Mouse (Mus musculus) MEL (cell line): ENCODE results near the gene Slc22a23. TPM values are rescaled to one million over a fixed set of nuclear protein-coding genes. Genes with fewer than 3 reads are reported as not detected.

ENCODE experiments used
- DNase-seq: peaks from one replicate; pipeline ENCODE4 v3.0.0; 2011; ENCODE audit warnings: low read depth, low spot score
- H3K27ac ChIP-seq: 2 replicates; pipeline ENCODE4 v1.5.1; 2012; ENCODE audit warnings: low read depth, mild to moderate bottlenecking, control low read depth, low read length, moderate library complexity; ENCODE audit not compliant: control insufficient read depth
- H3K27me3 ChIP-seq, 2 experiments: fragments of 150-350 bp in 1 of 2; sonication (generic) in 1 of 2; 2 replicates each; pipeline ENCODE4 v1.6.1; 2012; ENCODE audit warnings: low read length in 2 of 2, mild to moderate bottlenecking in 2 of 2, improper control_type of control experiment in 1 of 2, moderate library complexity in 1 of 2; ENCODE audit not compliant: insufficient read depth in 2 of 2, control insufficient read depth in 1 of 2
- H3K36me3 ChIP-seq, 2 experiments: 2 replicates each; pipeline ENCODE4 v1.6.1; 2012 to 2014; ENCODE audit warnings: low read length in 2 of 2, improper control_type of control experiment in 1 of 2, inconsistent platforms in 1 of 2, mild to moderate bottlenecking in 1 of 2; ENCODE audit not compliant: insufficient read depth in 2 of 2, control insufficient read depth in 1 of 2
- H3K4me1 ChIP-seq, 2 experiments: fragments of 150-350 bp in 1 of 2; sonication (generic) in 1 of 2; 2 replicates each; pipeline ENCODE4 v1.6.1; 2012; ENCODE audit warnings: low read length in 2 of 2, improper control_type of control experiment in 1 of 2, mild to moderate bottlenecking in 1 of 2; ENCODE audit not compliant: insufficient read depth in 2 of 2, control insufficient read depth in 1 of 2
- H3K4me3 ChIP-seq, 2 experiments: fragments of 150-350 bp in 1 of 2; sonication (generic) in 1 of 2; 2 replicates each; pipeline ENCODE4 v1.5.1; 2012; ENCODE audit warnings: low read depth in 2 of 2, low read length in 2 of 2, mild to moderate bottlenecking in 2 of 2, moderate library complexity in 2 of 2, control low read depth in 1 of 2, improper control_type of control experiment in 1 of 2; ENCODE audit not compliant: control insufficient read depth in 1 of 2, insufficient read depth in 1 of 2
- H3K79me2 ChIP-seq: 2 replicates; pipeline ENCODE4 v1.6.1; 2012; ENCODE audit warnings: mild to moderate bottlenecking, low read length, moderate library complexity; ENCODE audit not compliant: control insufficient read depth, poor library complexity, insufficient read depth
- H3K9ac ChIP-seq: 2 replicates; pipeline ENCODE4 v1.6.1; 2012; ENCODE audit warnings: low read depth, mild to moderate bottlenecking, control low read depth, low read length, moderate library complexity; ENCODE audit not compliant: control insufficient read depth, poor library complexity, severe bottlenecking
- H3K9me3 ChIP-seq: fragments of 150-350 bp; sonication (generic); replicated peaks from 2 replicates; pipeline ENCODE4 v1.6.1; 2012; ENCODE audit warnings: mild to moderate bottlenecking, low read length, improper control_type of control experiment, moderate library complexity; ENCODE audit not compliant: insufficient read depth
- BHLHE40 ChIP-seq: IDR thresholded peaks from 2 replicates; pipeline ENCODE4 v1.6.1; 2012; ENCODE audit warnings: low read depth, mild to moderate bottlenecking, inconsistent platforms, low read length, improper control_type of control experiment, borderline replicate concordance
- CHD1 ChIP-seq: IDR thresholded peaks from 2 replicates; pipeline ENCODE4 v1.6.1; 2012; ENCODE audit warnings: low read depth, mild to moderate bottlenecking, inconsistent platforms, low read length, improper control_type of control experiment
- CTCF ChIP-seq, 3 experiments: IDR thresholded peaks in 2 of 3; conservative IDR thresholded peaks in 1 of 3; 2 replicates each; pipeline ENCODE4 v1.5.1; 2011 to 2012; ENCODE audit warnings: low read length in 3 of 3, low read depth in 2 of 3, mild to moderate bottlenecking in 2 of 3, improper control_type of control experiment in 1 of 3, inconsistent platforms in 1 of 3, mixed read lengths in 1 of 3, moderate library complexity in 1 of 3; ENCODE audit not compliant: control insufficient read depth in 1 of 3, insufficient read depth in 1 of 3, poor library complexity in 1 of 3, severe bottlenecking in 1 of 3
- E2F4 ChIP-seq: IDR thresholded peaks from 2 replicates; pipeline ENCODE4 v1.6.1; 2011; ENCODE audit warnings: low read depth, low read length, improper control_type of control experiment, borderline replicate concordance
- ETS1 ChIP-seq: IDR thresholded peaks from 2 replicates; pipeline ENCODE4 v1.6.1; 2012; ENCODE audit warnings: low read depth, mild to moderate bottlenecking, inconsistent platforms, low read length, improper control_type of control experiment, moderate library complexity
- GABPA ChIP-seq: IDR thresholded peaks from 2 replicates; pipeline ENCODE4 v1.6.1; 2012; ENCODE audit warnings: low read depth, mild to moderate bottlenecking, inconsistent platforms, low read length, improper control_type of control experiment, moderate library complexity
- GATA1 ChIP-seq: IDR thresholded peaks from 2 replicates; pipeline ENCODE4 v1.6.1; 2011; ENCODE audit warnings: low read depth, low read length, improper control_type of control experiment
- HCFC1 ChIP-seq: IDR thresholded peaks from 2 replicates; pipeline ENCODE4 v1.6.1; 2012; ENCODE audit warnings: low read depth, mild to moderate bottlenecking, inconsistent platforms, low read length, improper control_type of control experiment, moderate library complexity
- JUND ChIP-seq: IDR thresholded peaks from 2 replicates; pipeline ENCODE4 v1.6.1; 2011; ENCODE audit warnings: low read depth, mild to moderate bottlenecking, improper control_type of control experiment, low read length
- KAT2A ChIP-seq: conservative IDR thresholded peaks from 2 replicates; pipeline ENCODE4 v1.6.1; 2012; ENCODE audit warnings: low read depth, low read length, improper control_type of control experiment, inconsistent platforms
- MAFK ChIP-seq: IDR thresholded peaks from 2 replicates; pipeline ENCODE4 v1.6.1; 2011; ENCODE audit warnings: low read depth, mild to moderate bottlenecking, low read length, improper control_type of control experiment, borderline replicate concordance
- MAX ChIP-seq: IDR thresholded peaks from 2 replicates; pipeline ENCODE4 v1.6.1; 2011; ENCODE audit warnings: low read length, improper control_type of control experiment
- MEF2A ChIP-seq: IDR thresholded peaks from 2 replicates; pipeline ENCODE4 v1.6.1; 2014; ENCODE audit warnings: low read depth, mild to moderate bottlenecking, inconsistent platforms, low read length, improper control_type of control experiment; ENCODE audit not compliant: poor library complexity, insufficient replicate concordance, severe bottlenecking; ENCODE audit errors: extremely low read depth
- MXI1 ChIP-seq: IDR thresholded peaks from 2 replicates; pipeline ENCODE4 v1.6.1; 2011; ENCODE audit warnings: mild to moderate bottlenecking, low read depth, low read length, improper control_type of control experiment
- MYB ChIP-seq: IDR thresholded peaks from 2 replicates; pipeline ENCODE4 v1.6.1; 2011; ENCODE audit warnings: mild to moderate bottlenecking, low read depth, low read length, improper control_type of control experiment
- MYC ChIP-seq: IDR thresholded peaks from 2 replicates; pipeline ENCODE4 v1.6.1; 2011; ENCODE audit warnings: low read depth, mild to moderate bottlenecking, low read length, improper control_type of control experiment, moderate library complexity
- NRF1 ChIP-seq: IDR thresholded peaks from 2 replicates; pipeline ENCODE4 v1.6.1; 2014; ENCODE audit warnings: low read depth, mild to moderate bottlenecking, inconsistent platforms, low read length, improper control_type of control experiment, moderate library complexity; ENCODE audit not compliant: poor library complexity, insufficient read depth, severe bottlenecking
- POLR2A ChIP-seq, 2 experiments: IDR thresholded peaks; 2 replicates each; pipeline ENCODE4 v1.6.1; 2011 to 2012; ENCODE audit warnings: low read length in 2 of 2, mild to moderate bottlenecking in 2 of 2, control low read depth in 1 of 2, improper control_type of control experiment in 1 of 2, low read depth in 1 of 2, moderate library complexity in 1 of 2; ENCODE audit not compliant: control insufficient read depth in 1 of 2, insufficient read depth in 1 of 2, poor library complexity in 1 of 2
- POLR2AphosphoS5 ChIP-seq: IDR thresholded peaks from 2 replicates; pipeline ENCODE4 v1.6.1; 2012; ENCODE audit warnings: low read depth, borderline replicate concordance, mild to moderate bottlenecking, inconsistent platforms, low read length, moderate library complexity, mixed read lengths
- RCOR1 ChIP-seq: IDR thresholded peaks from 2 replicates; pipeline ENCODE4 v1.6.1; 2012; ENCODE audit warnings: low read depth, mild to moderate bottlenecking, inconsistent platforms, low read length, improper control_type of control experiment
- SMC3 ChIP-seq: IDR thresholded peaks from 2 replicates; pipeline ENCODE4 v1.6.1; 2011; ENCODE audit warnings: low read depth, low read length, improper control_type of control experiment
- TBP ChIP-seq: IDR thresholded peaks from 2 replicates; pipeline ENCODE4 v1.8.0; 2011; ENCODE audit warnings: low read depth, low read length, improper control_type of control experiment
- TCF12 ChIP-seq: IDR thresholded peaks from 2 replicates; pipeline ENCODE4 v1.6.1; 2014; ENCODE audit warnings: low read depth, mild to moderate bottlenecking, inconsistent platforms, low read length, improper control_type of control experiment, moderate library complexity
- UBTF ChIP-seq: IDR thresholded peaks from 2 replicates; pipeline ENCODE4 v1.6.1; 2012; ENCODE audit warnings: low read depth, mild to moderate bottlenecking, inconsistent platforms, low read length, improper control_type of control experiment, moderate library complexity, borderline replicate concordance; ENCODE audit not compliant: insufficient read depth
- ZC3H11A ChIP-seq: IDR thresholded peaks from 2 replicates; pipeline ENCODE4 v1.6.1; 2012; ENCODE audit warnings: low read depth, mild to moderate bottlenecking, inconsistent platforms, low read length, improper control_type of control experiment
- ZKSCAN1 ChIP-seq: IDR thresholded peaks from 2 replicates; pipeline ENCODE4 v1.6.1; 2012; ENCODE audit warnings: low read depth, mild to moderate bottlenecking, inconsistent platforms, low read length, improper control_type of control experiment, moderate library complexity
- ZMIZ1 ChIP-seq: IDR thresholded peaks from 2 replicates; pipeline ENCODE4 v1.6.1; 2012; ENCODE audit warnings: low read depth, mild to moderate bottlenecking, inconsistent platforms, low read length, improper control_type of control experiment, moderate library complexity
- polyA plus RNA-seq, 2 experiments: library from polyadenylated mRNA; stranded (reverse) in 1 of 2; unstranded in 1 of 2; fragments of >175 nt in 1 of 2; fragments of >200 nt in 1 of 2; gene quantifications; 2 replicates each; pipeline versions ENCODE4 v1.2.1 to v1.2.4; 2012; ENCODE audit warnings: low replicate concordance in 2 of 2, low read depth in 1 of 2; ENCODE audit not compliant: insufficient read length in 2 of 2, insufficient read depth in 1 of 2, missing spikeins in 1 of 2
- total RNA-seq: library from RNA; depleted of rRNA; stranded (reverse); fragments of 300-350 nt; gene quantifications from 2 replicates; pipeline ENCODE4 v1.2.3, GENCODE M21; 2012

Slc22a23 gene
- total and polyA plus RNA-seq, 3 experiments: 22.2 to 24.3 TPM; not detected in 1

DNA sequence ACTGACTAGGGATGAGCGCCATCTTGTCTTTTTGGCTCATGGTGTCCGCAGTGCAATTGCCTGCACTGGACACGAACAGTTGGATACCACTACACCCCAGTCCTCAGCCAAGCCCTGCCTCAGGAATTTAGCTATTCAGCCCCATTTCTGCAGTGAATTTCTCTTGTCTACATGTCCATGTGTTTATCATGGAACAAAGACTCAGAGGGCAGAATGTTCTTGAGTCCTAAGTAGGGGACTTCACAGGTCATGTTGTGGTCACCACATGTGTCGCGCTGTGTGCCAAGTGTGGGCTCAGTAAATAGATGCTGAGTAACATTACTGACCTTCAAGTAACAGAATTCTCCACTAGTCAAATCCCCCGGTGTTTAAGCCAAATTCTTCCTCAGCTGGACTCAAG is 109.9 kb downstream of the Slc22a23 start:
- Histone ChIP-seq H3K4me1 (no peaks in the 10 kb centered on the region), H3K27me3 (no peaks in the 10 kb centered on the region), H3K79me2 (peaks cover 10% of the 10 kb centered on the region), H3K27ac (no peak overlapping the region), H3K36me3 (peaks cover 0 to 3% of the 10 kb centered on the region in 2 experiments; a peak in 1 of 4 replicates)
- TF ChIP-seq TCF12: no peak
- no peak for TF ChIP-seq MYB
- TF ChIP-seq MEF2A: no peak
- TF ChIP-seq KAT2A: no peak
- no peak for TF ChIP-seq MXI1
- no peak for TF ChIP-seq JUND
- TF ChIP-seq POLR2AphosphoS5: no peak
- no peak for TF ChIP-seq MAFK
- TF ChIP-seq, all 39 proteins: peak for 0
- no peak overlapping the region for H3K9ac ChIP-seq
- no peaks in the 10 kb centered on the region for H3K9me3 ChIP-seq
- H3K4me3 ChIP-seq: no peak overlapping the region
- DNase-seq: no peak

DNA sequence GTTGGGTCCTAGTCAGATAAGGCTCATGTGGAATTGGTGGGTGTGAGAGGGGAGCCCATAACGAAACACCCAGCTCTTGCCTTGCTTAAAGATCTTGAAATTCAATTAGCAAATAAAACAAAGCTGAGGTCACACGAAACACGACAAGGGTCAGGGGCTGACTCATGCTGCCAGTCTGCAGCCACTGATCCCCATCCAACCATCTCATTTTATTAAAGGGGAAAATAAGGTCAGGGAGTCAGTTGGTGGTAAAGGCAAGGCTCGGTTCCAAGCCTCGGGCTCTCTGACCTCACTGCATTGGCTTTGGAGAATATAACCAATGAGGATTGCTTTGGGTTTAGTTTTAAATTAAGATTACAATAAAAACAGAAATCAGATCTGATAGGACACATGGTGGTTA is 110.5 kb downstream of the Slc22a23 start:
- H3K36me3 ChIP-seq: peaks cover under 1 to 3% of the 10 kb centered on the region in 2 experiments; a peak in 2 of 4 replicates
- H3K27me3 ChIP-seq: no peaks in the 10 kb centered on the region
- no peaks in the 10 kb centered on the region for H3K4me1 ChIP-seq

DNA sequence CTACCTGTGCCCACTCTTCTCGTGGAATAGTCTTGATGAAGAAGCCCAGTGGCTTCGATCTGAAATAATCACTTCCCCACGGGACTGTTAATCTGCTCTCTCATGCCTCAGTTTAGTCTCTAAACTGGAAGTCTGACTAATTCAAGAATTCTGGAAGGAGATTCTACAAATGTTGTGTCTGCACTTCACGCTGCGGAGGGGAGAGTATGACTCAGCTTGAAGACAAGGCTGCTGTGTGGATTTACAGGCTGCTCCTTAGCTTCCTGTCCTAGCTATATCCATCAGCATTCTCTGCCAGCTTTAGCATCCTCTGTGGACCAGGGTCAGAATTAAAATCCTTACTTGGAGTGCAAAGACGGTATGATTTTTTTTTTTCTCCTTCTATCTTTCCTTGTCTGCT is 112.0 kb downstream of the Slc22a23 start:
- H3K27me3 ChIP-seq: no peaks in the 10 kb centered on the region
- H3K9me3 ChIP-seq: no peaks in the 10 kb centered on the region
- H3K4me1 ChIP-seq: peaks cover 0 to 5% of the 10 kb centered on the region in 2 experiments; a peak in 1 of 4 replicates
- peaks cover 10% of the 10 kb centered on the region for H3K79me2 ChIP-seq
- H3K4me3 ChIP-seq: no peak overlapping the region
- H3K27ac ChIP-seq: no peak overlapping the region
- no peak for TF ChIP-seq RCOR1
- no peak for TF ChIP-seq ZMIZ1
- TF ChIP-seq MYB: no peak
- TF ChIP-seq SMC3: no peak
- TF ChIP-seq ETS1: no peak
- no peak for TF ChIP-seq TBP
- TF ChIP-seq HCFC1: no peak
- TF ChIP-seq CHD1: no peak
- no peak for TF ChIP-seq UBTF
- no peak for TF ChIP-seq GABPA
- TF ChIP-seq NRF1: no peak
- TF ChIP-seq MAFK: no peak
- no peak for TF ChIP-seq E2F4
- TF ChIP-seq MYC: no peak
- DNase-seq: no peak
- peaks cover 3 to 6% of the 10 kb centered on the region in 2 experiments; a peak in 2 of 4 replicates for H3K36me3 ChIP-seq
- no peak overlapping the region for H3K9ac ChIP-seq

More for the DNA sequence above, 110.5 kb downstream of the Slc22a23 start:
- peaks cover 10% of the 10 kb centered on the region for H3K79me2 ChIP-seq
- no peak overlapping the region for H3K4me3 ChIP-seq
- H3K27ac ChIP-seq: no peak overlapping the region
- no peak overlapping the region for H3K9ac ChIP-seq
- no peaks in the 10 kb centered on the region for H3K9me3 ChIP-seq
- TF ChIP-seq MYB (no peak), ZC3H11A (no peak), ZKSCAN1 (no peak), BHLHE40 (no peak), MEF2A (no peak), MXI1 (no peak), JUND (no peak), POLR2A (IDR thresholded peaks at IDR 0.05; ENCODE audit: control insufficient read depth in 1 of 2, insufficient read depth in 1 of 2, low read depth in 1 of 2, low read length in 2 of 2, poor library complexity in 1 of 2) (no peak), MAX (no peak), CTCF (IDR thresholded peaks at IDR 0.05 in 2 of 3, conservative IDR thresholded peaks at IDR 0.05 in 1 of 3; ENCODE audit: control insufficient read depth in 1 of 3, insufficient read depth in 1 of 3, low read depth in 2 of 3, low read length in 3 of 3, poor library complexity in 1 of 3, severe bottlenecking in 1 of 3) (no peak), MYC (no peak), GATA1 (no peak)
- DNase-seq: no peak
